Mouse (Mus musculus): ENCODE data around the gene Als2cr12.
"Not testable (repeated sequence)": the region's sequence is repeated elsewhere in the genome, so short reads cannot be mapped to it uniquely, and the experiment has no call there.

DNA sequence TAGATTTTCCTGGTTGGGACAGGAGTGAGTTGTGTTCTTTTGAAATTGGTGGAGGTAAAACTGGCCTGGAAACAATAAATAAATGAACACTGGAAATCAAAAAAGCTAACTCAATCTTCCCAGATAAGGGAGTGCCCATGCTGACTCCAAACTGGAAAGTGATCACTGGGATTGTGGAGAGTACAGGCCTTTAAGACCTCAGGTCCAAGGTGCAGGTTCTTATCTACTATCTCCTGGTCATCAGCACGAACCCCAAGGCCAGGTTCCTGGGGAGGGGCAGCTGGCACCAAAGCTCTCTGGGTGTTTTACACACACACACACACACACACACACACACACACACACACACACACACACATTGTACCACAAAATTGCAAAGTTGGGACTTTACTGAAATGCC, 4.1 kb downstream of the Als2cr12 start:
- TF ChIP-seq POLR2A (IDR thresholded peaks at IDR 0.05; ENCODE audit: borderline replicate concordance, control insufficient read depth, low read depth, low read length); CTCF (IDR thresholded peaks at IDR 0.05; ENCODE audit: control insufficient read depth, insufficient read depth, low read length): not testable (repeated sequence)
